Mouse (Mus musculus) gastrocnemius, postnatal 4 days (tissue): ENCODE data around the gene Gm10037. TPM values are rescaled to one million over a fixed set of nuclear protein-coding genes. Genes with fewer than 3 reads are reported as not detected.
"Not testable (repeated sequence)": the region's sequence is repeated elsewhere in the genome, so short reads cannot be mapped to it uniquely, and the experiment has no call there.

Experiments used
- DNase-seq, 2 experiments: peaks; one replicate each; pipeline ENCODE4 v3.0.0; 2021 to 2022; ENCODE audit warnings: low spot score in 2 of 2, mixed read lengths in 2 of 2
- long read RNA-seq, 2 experiments: library from polyadenylated mRNA; stranded (forward); transcript quantifications; one replicate each; pipeline ENCODE4 v2.0.0; 2021
- total RNA-seq, 2 experiments: library from RNA; stranded (reverse); gene quantifications; 2 replicates each; pipeline ENCODE4 v1.2.3; 2021

Gene Gm10037
- total RNA-seq = under 1 TPM; 0.49 to 0.56 TPM
- long read RNA-seq, experiment 1 = 0 reads
- long read RNA-seq, experiment 2, partial matches to known transcripts = 0 of 1 reads
- long read RNA-seq, experiment 2, other reads (novel, unspliced or antisense) = 1 of 1 reads

DNA sequence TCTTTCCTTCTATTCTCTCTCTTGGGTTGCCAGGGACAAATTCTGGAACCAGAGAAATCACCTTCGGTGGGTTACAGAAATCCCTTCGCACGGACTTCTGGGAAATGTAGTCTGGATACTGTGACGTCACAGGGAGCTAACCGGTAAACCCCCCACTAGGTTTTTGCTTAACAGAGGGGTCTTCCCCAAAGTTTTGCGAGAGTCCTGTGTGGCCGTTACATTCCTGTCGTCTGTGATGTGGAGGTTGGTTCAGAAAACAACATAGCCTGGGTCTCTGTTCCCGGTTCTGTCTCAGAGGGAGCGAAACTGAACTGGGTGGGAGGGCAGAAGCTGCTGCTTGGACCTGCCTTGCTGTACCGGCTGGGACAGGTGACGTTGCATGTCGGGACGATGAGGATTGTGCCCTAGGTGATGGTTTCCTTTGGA is at the start of gene Gm10037:
Gene Gm10037, plus strand, starts transcription at position 196 of the 426 bp plus-strand sequence.
- peak in 1 of 2 experiments; percentile 20 for DNase-seq

- DNase-seq = no peak
Observed at GRCm38 (mm10) chr13:67791921-67792455, 38.9 kb upstream of the Gm10037 start.

DNA sequence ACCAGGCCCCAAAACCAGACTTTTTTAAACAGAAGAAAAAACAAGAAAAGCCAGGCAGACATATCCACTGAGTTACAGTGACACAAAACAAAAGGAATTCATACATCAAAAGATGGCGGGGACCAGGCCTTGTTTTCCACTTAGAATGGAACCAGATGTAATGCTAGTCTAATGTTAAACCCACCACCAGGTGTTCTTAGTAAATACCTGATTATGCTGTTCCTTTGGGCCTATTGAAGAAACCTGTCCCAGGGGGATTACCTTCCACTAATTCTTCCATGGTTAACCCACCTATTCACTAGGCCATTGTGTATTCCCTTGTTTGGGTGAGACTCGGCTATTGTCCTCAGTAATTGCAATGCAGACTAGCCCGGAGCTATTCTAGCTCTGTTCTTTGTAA is 32.3 kb upstream of the Gm10037 start:
- no peak for DNase-seq

- DNase-seq = not testable (repeated sequence)
Observed at GRCm38 (mm10) chr13:67799151-67799550, 31.8 kb upstream of the Gm10037 start.

DNA sequence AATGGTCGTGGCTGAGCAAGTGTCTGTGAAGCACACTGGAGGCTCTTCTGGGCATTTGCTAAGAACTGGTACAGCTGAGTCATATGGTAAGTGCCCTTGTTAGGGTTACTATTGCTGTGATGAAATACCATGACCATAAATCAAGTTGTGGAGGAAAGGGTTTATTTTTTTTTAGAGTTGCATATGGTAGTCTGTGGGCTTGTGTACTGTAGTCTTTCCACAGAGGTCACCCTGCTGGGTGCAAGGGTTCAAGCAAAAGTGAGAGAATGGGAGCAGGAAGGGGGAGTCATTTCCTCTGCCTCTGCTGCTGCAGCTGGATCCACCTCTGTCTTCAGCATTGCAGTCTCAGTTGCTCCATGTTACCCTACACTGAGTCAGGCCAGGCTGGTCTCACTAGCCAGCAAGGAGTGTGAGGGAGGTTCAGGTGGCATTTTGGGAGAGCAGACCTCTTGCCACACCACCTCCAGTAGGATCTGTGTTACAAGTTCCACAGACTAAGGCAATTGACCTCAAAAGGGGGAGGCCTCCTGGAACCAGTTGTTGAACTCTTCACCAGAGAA is 19.2 kb upstream of the Gm10037 start:
- DNase-seq = no peak

- DNase-seq = no peak
Observed at GRCm38 (mm10) chr13:67812961-67813709, 17.8 kb upstream of the Gm10037 start.

- peak; percentile 32 to 67 for DNase-seq
Observed at GRCm38 (mm10) chr13:67813710-67814660, 16.9 kb upstream of the Gm10037 start, which contains the start of gene Zfp273. Gene Zfp273 (plus strand): TSS chr13:67813740.

DNA sequence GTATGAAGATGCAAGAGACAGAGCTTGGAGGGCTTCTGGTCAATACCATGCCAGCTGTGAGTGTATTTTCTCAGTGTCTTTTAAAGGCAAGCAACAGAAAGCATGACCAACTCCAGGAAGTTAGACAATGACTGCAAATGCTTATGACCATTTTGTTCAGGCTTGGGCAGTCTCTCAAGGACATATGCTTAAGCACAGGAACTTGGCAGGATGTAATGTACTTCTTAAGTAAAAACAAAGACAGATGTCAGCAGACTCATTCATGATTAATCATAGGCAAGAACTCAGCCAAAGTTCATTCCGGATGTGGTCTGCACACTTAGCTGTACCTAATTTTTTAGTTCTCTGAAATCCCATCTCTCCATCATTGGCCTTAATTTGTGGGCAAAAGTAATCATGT is 12.3 kb upstream of the Gm10037 start:
- DNase-seq = no peak

DNA sequence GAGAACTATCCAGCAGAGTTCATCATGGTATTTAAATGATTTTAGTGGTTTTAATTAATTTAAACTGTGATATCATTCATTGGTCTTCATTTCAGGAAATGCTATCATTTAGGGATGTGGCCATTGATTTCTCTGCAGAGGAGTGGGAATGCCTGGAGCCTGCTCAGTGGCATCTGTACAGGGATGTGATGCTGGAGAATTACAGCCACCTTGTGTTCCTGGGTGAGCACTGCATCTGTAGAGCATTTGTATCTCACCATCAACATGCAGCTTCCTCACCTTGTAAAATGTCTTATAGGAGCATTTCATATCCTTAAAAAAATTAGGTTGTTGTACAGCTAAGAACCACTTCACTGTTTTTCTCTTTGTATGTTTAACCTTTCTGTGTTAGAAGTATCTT is 2.2 kb downstream of the Gm10037 start:
- DNase-seq = not testable (repeated sequence)

DNA sequence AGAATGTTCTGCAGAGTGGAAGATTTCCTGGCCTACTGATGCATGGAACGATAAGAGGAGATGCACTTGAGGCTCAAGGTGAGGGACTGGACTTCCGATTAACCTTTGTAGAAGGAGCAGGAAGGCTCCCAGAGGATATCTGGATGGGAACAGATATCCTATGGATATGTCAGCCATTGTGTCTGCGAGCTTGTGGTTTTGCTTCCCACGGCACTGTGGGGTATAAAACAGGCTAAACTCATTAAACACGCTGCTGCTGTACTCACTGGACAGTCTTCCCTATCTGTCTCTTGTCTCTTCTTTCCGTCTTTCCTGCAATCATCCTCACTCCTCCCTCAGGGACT is 12.8 kb downstream of the Gm10037 start:
- no peak for DNase-seq

- peak in 1 of 2 experiments; percentile 18 for DNase-seq
Observed at GRCm38 (mm10) chr13:67844119-67844852, 13.4 kb downstream of the Gm10037 start.

DNA sequence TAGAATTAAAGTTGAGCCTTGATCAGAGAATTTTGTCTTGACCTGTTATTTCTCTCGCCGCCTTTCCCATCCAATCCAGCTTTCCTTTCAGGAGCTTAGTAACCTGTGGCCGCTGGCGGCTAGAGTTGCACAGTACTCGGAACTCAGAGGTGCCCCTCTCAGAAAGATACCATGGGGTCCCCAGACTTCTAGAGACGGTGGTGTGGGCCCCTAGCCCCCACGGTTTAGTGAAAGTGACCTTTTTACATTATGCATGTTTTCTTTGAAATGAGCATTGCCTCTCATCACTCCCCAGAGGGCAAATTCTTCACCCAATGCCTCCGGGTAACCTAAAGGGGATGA is 13.9 kb downstream of the Gm10037 start:
- no peak for DNase-seq

DNA sequence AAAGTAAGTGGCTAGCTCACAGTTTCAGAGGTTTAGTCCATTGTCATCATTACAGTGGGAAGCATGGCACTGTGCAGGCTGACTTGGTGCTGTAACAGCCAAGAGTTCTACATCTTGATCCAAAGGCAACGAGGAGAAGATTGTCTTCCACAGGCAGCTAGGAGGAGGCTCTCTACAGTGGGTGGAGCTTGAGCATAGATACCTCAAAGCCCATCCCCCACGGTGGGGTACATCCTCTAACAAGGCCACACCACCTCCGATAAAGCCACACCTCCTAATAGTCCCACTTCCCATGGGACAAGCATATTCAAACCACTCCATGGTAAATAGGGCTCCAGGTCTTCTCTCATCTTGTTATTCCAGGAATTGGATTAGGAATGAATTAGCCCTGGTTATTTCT is 19.5 kb downstream of the Gm10037 start:
- no peak for DNase-seq

DNA sequence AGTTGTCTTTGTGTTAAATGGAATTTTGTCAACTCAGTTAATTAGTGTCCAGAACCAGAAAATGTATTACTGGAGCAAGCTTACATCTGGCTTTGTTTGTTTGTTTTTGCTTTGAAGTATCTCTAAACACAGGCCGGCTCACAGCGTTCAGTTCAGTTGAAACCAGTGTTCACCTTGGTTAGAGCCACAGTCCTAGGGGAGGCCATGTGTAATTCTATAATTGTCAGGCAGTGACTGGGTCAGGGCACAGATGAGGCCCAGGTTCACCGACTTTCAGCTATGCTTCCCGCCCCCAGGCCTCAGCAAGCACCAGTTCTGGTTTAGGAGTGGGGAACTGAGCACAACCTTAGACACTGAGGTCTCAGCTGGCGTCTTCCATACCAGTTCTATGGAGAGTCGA is 22.2 kb downstream of the Gm10037 start:
- DNase-seq = no peak

- DNase-seq = no peak
Observed at GRCm38 (mm10) chr13:67853983-67854382, 23.1 kb downstream of the Gm10037 start.

DNA sequence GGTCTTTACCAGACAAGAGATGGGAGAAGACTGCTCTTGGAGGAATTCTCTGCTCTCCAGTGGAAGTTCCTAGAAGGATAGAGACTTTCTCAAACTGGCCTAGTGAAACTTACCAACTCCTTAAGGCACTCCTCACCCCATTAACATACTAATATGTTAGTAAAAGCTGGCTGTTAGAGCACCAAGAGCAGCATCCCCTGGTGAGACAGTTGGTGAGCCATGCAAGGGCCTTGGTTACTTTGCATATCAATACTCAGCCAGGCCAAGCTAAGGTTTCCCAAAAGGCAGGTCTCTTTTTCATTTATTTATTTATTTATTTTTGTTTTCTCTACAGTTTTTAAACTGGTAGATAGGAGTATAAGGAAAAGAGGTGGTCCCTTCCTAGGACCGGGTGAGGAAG is 26.4 kb downstream of the Gm10037 start:
- DNase-seq = no peak

DNA sequence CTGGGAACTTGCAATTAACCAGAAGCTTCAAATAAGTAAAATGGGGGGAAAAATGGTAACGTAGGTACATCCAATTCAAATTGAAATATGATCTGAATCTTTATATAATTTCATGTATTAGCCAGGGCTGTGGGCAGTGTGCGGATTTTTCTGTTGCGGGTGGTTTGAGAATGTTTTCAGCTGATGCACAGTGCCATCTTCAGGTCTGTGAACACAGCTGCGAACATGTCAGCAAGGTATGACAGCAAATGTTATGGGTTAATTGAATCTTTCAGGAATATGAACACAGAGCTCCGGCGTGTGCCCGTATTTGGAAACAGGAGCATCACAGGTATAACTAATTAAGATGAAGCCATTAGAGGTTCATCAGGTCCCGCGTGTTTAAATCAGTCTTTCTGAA is 31.6 kb downstream of the Gm10037 start:
- DNase-seq = no peak

- no peak for DNase-seq
Observed at GRCm38 (mm10) chr13:67863026-67863425, 32.1 kb downstream of the Gm10037 start, which contains the start of gene BC048507. Gene BC048507 (plus strand): TSS chr13:67863326.

GRCm38 (mm10) chr13:67864764-67865350 is 34.0 kb downstream of the Gm10037 start:
- DNase-seq = no peak

GRCm38 (mm10) chr13:67867899-67868298 is 37.0 kb downstream of the Gm10037 start:
- no peak for DNase-seq
